Mouse (Mus musculus) heart, embryonic 16.5 days (tissue): Measurements from ENCODE around the gene Rmnd5a. TPM values are rescaled to one million over a fixed set of nuclear protein-coding genes. Genes with fewer than 3 reads are reported as not detected.
A peak's percentile ranks its signal among the peaks of the same experiment; 100 is the strongest.

Source experiments
- ATAC-seq: fragments of 200-750 bp; cut with Nextera tagmentation; replicated peaks from 2 replicates; pipeline ENCODE4 v1.8.0; 2017; ENCODE audit warnings: moderate number of reproducible peaks; ENCODE audit not compliant: insufficient read depth, low FRiP score; ENCODE audit errors: extremely low read depth
- H3K27ac ChIP-seq: fragments of 300-500 bp; sonication (generic); 2 replicates; pipeline ENCODE4 v1.5.1; 2014; ENCODE audit warnings: mild to moderate bottlenecking, low read length, control low read depth, moderate library complexity
- H3K27me3 ChIP-seq: fragments of 300-500 bp; sonication (generic); 2 replicates; pipeline ENCODE4 v1.6.1; 2014; ENCODE audit warnings: low read length, mixed read lengths; ENCODE audit not compliant: control insufficient read depth, insufficient read depth
- H3K36me3 ChIP-seq: fragments of 300-500 bp; sonication (generic); 2 replicates; pipeline ENCODE4 v1.6.1; 2014; ENCODE audit not compliant: control insufficient read depth, insufficient read depth
- H3K4me1 ChIP-seq: fragments of 300-500 bp; sonication (generic); 2 replicates; pipeline ENCODE4 v1.6.1; 2014; ENCODE audit warnings: low read length, mixed read lengths; ENCODE audit not compliant: control insufficient read depth, insufficient read depth
- H3K4me2 ChIP-seq: fragments of 300-500 bp; sonication (generic); 2 replicates; pipeline ENCODE4 v1.6.1; 2014; ENCODE audit warnings: low read depth, mild to moderate bottlenecking, control low read depth, low read length
- H3K4me3 ChIP-seq: fragments of 300-500 bp; sonication (generic); 2 replicates; pipeline ENCODE4 v1.5.1; 2014; ENCODE audit warnings: mild to moderate bottlenecking, control low read depth, low read length
- H3K9ac ChIP-seq: fragments of 300-500 bp; sonication (generic); 2 replicates; pipeline ENCODE4 v1.6.1; 2014; ENCODE audit warnings: low read length, control low read depth
- H3K9me3 ChIP-seq: fragments of 300-500 bp; sonication (generic); replicated peaks from 2 replicates; pipeline ENCODE4 v1.6.1; 2016; ENCODE audit warnings: low read length; ENCODE audit not compliant: control insufficient read depth
- WGBS: fragments of 180-500 bp; shearing (Covaris S2); extraction: QIAGEN DNeasy Blood & Tissue Kit; methylation state at CpG from one replicate; pipeline ENCODE4 v1.1.7; 2014; 5-methylcytosine and 5-hydroxymethylcytosine counted together
- polyA plus RNA-seq: library from polyadenylated mRNA; unstranded; fragments of >200 nt; fragmentation: Nextera tagmentation; extraction: Ambion mirVana; gene quantifications from 2 replicates; pipeline ENCODE4 v1.2.1, GENCODE M21; 2015

The Rmnd5a gene
- polyA plus RNA-seq, 1 experiment from 2014 or later: 14.5 TPM

GRCm38 (mm10) chr6:71452792-71453191 lies 12.4 kb upstream of the Rmnd5a start:
- H3K36me3 ChIP-seq: no peaks in the 10 kb centered on the region
- no peaks in the 10 kb centered on the region for H3K27me3 ChIP-seq
- no peak overlapping the region for H3K4me3 ChIP-seq
- 68% methylated on average over 2 of the region's 2 CpGs for WGBS
- no peaks in the 10 kb centered on the region for H3K4me1 ChIP-seq
- no peaks in the 10 kb centered on the region for H3K9me3 ChIP-seq
- H3K4me2 ChIP-seq: no peak overlapping the region
- H3K27ac ChIP-seq: no peak overlapping the region
- H3K9ac ChIP-seq: no peak overlapping the region
- ATAC-seq: no peak

DNA sequence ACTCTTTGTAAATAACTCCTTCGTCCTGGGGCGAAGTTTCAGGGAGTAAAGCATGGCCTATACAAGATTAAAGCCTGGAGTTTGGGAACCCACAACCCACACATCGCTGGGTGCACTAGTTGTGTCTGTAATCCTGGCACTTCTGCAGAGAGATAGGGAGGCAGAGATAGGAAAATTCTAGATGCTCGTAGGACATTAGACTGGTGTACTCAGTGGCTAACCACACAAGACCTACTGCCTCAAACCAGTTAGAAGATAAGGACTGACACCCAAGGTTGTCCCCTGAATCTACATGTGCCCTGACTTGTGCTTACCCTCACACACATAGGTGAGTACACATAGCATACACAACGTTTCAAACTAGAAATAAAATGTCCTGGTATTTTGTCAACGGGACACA lies 5.1 kb upstream of the Rmnd5a start:
- Histone ChIP-seq H3K9ac (no peak overlapping the region), H3K9me3 (no peaks in the 10 kb centered on the region), H3K27ac (no peak overlapping the region), H3K4me2 (no peak overlapping the region), H3K4me3 (no peak overlapping the region), H3K27me3 (no peaks in the 10 kb centered on the region), H3K36me3 (no peaks in the 10 kb centered on the region), H3K4me1 (peaks cover 4% of the 10 kb centered on the region)
- no peak for ATAC-seq
- WGBS: 75% methylated on average over 6 of the region's 6 CpGs

GRCm38 (mm10) chr6:71444756-71445155 lies 4.3 kb upstream of the Rmnd5a start:
- WGBS: 52% methylated on average over 1 of the region's 1 CpGs

DNA sequence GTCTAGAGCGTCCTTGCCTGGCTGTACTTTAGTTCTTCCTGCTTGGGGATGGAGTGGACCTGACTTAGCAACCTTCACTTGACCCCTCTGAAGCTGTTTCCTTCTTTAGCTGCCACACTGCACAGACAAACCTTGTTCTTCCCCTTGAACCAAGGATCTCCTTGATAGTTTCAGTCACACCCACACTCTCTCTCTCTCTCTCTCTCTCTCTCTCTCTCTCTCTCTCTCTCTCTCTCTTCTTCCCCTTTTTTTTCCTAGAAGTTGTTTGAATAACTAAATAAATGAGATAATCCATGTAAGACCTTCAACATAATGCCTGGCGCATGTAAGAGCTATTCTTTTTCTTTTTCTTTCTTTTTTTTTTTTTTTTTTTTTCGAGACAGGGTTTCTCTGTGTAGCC lies 1.7 kb upstream of the Rmnd5a start:
- H3K27ac ChIP-seq: no peak overlapping the region
- H3K9me3 ChIP-seq: no peaks in the 10 kb centered on the region
- no peak overlapping the region for H3K4me2 ChIP-seq
- H3K4me3 ChIP-seq: no peak overlapping the region
- WGBS: 91% methylated on average over 2 of the region's 3 CpGs
- no peak for ATAC-seq
- H3K9ac ChIP-seq: no peak overlapping the region
- H3K4me1 ChIP-seq: peaks cover 16% of the 10 kb centered on the region
- H3K36me3 ChIP-seq: no peaks in the 10 kb centered on the region
- no peaks in the 10 kb centered on the region for H3K27me3 ChIP-seq

More at GRCm38 (mm10) chr6:71444756-71445155, 4.3 kb upstream of the Rmnd5a start:
- H3K4me3 ChIP-seq: no peak overlapping the region
- H3K9me3 ChIP-seq: no peaks in the 10 kb centered on the region
- no peaks in the 10 kb centered on the region for H3K36me3 ChIP-seq
- peaks cover 4% of the 10 kb centered on the region for H3K4me1 ChIP-seq
- H3K27ac ChIP-seq: no peak overlapping the region
- ATAC-seq: no peak
- no peak overlapping the region for H3K4me2 ChIP-seq
- H3K9ac ChIP-seq: no peak overlapping the region
- no peaks in the 10 kb centered on the region for H3K27me3 ChIP-seq

- Histone ChIP-seq H3K9me3 (no peaks in the 10 kb centered on the region), H3K27ac (peak overlapping the region; percentile 89), H3K9ac (peak overlapping the region; percentile 83), H3K4me2 (peak overlapping the region; percentile 90), H3K27me3 (no peaks in the 10 kb centered on the region), H3K4me3 (peak overlapping the region; percentile 97), H3K36me3 (no peaks in the 10 kb centered on the region), H3K4me1 (peaks cover 16% of the 10 kb centered on the region)
- 5% methylated on average over 12 of the region's 12 CpGs for WGBS
- ATAC-seq: no peak
Measured at GRCm38 (mm10) chr6:71441251-71441580, 779 bp upstream of the Rmnd5a start.

DNA sequence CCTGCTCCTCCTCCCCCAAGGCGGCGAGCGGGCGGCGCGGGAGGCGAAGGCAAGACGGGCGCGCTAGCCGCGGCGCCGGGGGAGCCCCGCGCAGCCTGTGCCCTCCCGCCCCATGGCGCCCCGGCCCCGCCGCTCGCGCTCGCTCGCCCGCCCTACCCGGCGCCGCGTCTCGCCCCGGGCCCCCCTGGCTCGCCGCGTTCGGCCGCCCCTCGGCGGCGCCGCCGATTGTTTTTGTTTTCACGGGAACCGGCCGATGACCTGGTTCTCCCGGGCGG lies 283 bp downstream of the Rmnd5a start:
- Histone ChIP-seq H3K9ac (peak overlapping the region; percentile 95), H3K27me3 (no peaks in the 10 kb centered on the region), H3K4me2 (peak overlapping the region; percentile 75), H3K27ac (peak overlapping the region; percentile 96), H3K36me3 (no peaks in the 10 kb centered on the region), H3K4me3 (peak overlapping the region; percentile 97), H3K9me3 (no peaks in the 10 kb centered on the region), H3K4me1 (peaks cover 16% of the 10 kb centered on the region)
- 0% methylated on average over 9 of the region's 47 CpGs for WGBS
- ATAC-seq: peak; percentile 21

- Histone ChIP-seq H3K27ac (peak overlapping the region; percentile 96), H3K9ac (peak overlapping the region; percentile 95), H3K36me3 (no peaks in the 10 kb centered on the region), H3K4me1 (peaks cover 16% of the 10 kb centered on the region), H3K4me2 (peak overlapping the region; percentile 75), H3K4me3 (peak overlapping the region; percentile 97), H3K27me3 (no peaks in the 10 kb centered on the region), H3K9me3 (no peaks in the 10 kb centered on the region)
- ATAC-seq: peak; percentile 2; the same call in 1 of the 2 replicates
- under 1% methylated on average over 59 of the region's 62 CpGs for WGBS
Measured at GRCm38 (mm10) chr6:71439506-71440216, 776 bp downstream of the Rmnd5a start.

- H3K4me1 ChIP-seq: peaks cover 16% of the 10 kb centered on the region
- ATAC-seq: no peak
- no peaks in the 10 kb centered on the region for H3K36me3 ChIP-seq
- 69% methylated on average over 1 of the region's 1 CpGs for WGBS
- H3K9me3 ChIP-seq: no peaks in the 10 kb centered on the region
- H3K4me2 ChIP-seq: peak overlapping the region; percentile 18
- 0 out of 2 replicates have a peak overlapping the region, but pooled peaks have one; percentile 14 for H3K4me3 ChIP-seq
- no peak overlapping the region for H3K27ac ChIP-seq
- peak overlapping the region; percentile 25; the same call in 1 of the 2 replicates for H3K9ac ChIP-seq
- H3K27me3 ChIP-seq: no peaks in the 10 kb centered on the region
Measured at GRCm38 (mm10) chr6:71438070-71438469, 2.4 kb downstream of the Rmnd5a start.

DNA sequence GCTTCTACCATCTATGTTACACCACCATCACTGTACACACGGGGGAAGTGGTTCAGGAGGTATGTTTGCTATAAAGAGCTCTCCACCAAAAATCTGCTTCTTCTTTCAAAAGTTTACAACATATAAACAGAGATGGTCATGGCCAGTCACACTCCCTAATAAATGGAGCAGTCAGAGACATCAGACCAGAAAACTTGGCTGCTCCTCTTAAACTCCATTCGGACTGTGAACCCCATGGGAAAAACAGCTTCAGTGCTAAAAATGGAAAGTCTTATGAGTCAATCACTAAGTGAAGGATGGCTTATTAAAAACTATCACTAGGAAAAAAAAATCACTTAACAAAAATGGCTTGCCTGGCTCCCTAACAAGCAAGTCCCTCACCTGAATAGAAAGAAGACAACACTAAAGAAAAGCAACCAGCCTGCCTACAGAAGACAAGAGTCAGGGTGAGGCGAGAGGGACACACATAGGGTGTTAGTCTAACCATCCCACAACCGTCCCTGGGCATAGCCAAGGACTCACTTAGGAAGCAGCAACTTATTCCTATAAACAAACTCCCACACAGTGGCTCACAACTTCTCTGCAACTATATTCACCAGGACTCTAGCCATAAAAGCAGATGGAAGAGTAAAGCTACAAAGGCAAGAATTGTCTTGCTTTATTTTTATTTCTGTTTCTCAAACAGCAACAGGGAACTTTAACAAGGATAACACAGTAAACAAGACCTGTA lies 12.3 kb downstream of the Rmnd5a start:
- WGBS: 77% methylated on average over 4 of the region's 4 CpGs
- no peak overlapping the region for H3K4me3 ChIP-seq
- no peak overlapping the region for H3K4me2 ChIP-seq
- no peak for ATAC-seq
- no peaks in the 10 kb centered on the region for H3K4me1 ChIP-seq
- no peaks in the 10 kb centered on the region for H3K27me3 ChIP-seq
- no peak overlapping the region for H3K27ac ChIP-seq
- peaks cover 5% of the 10 kb centered on the region for H3K36me3 ChIP-seq
- H3K9me3 ChIP-seq: no peaks in the 10 kb centered on the region
- no peak overlapping the region for H3K9ac ChIP-seq
